Mouse (Mus musculus): ENCODE measurements around the gene Ston2. TPM values are rescaled to one million over a fixed set of nuclear protein-coding genes. Genes with fewer than 3 reads are reported as not detected.
A peak's percentile ranks its signal among the peaks of the same experiment; 100 is the strongest.
"Not testable (repeated sequence)": the region's sequence is repeated elsewhere in the genome, so short reads cannot be mapped to it uniquely, and the experiment has no call there.

Gene Ston2
- polyA plus RNA-seq, 1 experiment from 2014 or later: 6.8 TPM

DNA sequence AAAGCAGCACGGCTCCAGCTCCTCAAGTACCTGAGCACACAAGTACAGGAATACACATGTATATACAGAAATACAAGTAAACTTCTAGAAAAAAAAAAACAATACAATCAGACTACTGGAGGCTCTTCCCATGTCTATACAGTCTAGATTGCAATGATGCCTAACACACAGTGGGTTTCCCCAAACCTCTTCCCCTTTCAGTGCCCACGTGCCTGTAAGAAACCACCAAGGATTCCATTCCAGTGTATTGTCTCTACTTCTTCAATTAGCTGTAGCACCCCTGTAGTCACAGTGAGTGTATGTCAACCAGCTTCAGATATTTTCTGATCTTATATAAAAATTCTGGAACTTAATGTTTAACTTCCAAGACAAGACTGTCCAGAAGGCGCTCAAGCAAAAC, 196.1 kb downstream of the Ston2 start:
- H3K9ac ChIP-seq (replicated peaks): no peak overlapping the region
- no peaks in the 10 kb centered on the region for H3K27me3 ChIP-seq (replicated peaks)
- H3K9me3 ChIP-seq (replicated peaks): no peaks in the 10 kb centered on the region
- H3K27ac ChIP-seq (replicated peaks): no peak overlapping the region
- H3K4me2 ChIP-seq: no peak overlapping the region
- H3K36me3 ChIP-seq: no peaks in the 10 kb centered on the region
- peaks cover 13% of the 10 kb centered on the region for H3K4me1 ChIP-seq
- ATAC-seq (ENCODE audit: low FRiP score): no peak
- H3K4me3 ChIP-seq (replicated peaks): no peak overlapping the region
- 97% methylated on average over 3 of the region's 3 CpGs for WGBS

DNA sequence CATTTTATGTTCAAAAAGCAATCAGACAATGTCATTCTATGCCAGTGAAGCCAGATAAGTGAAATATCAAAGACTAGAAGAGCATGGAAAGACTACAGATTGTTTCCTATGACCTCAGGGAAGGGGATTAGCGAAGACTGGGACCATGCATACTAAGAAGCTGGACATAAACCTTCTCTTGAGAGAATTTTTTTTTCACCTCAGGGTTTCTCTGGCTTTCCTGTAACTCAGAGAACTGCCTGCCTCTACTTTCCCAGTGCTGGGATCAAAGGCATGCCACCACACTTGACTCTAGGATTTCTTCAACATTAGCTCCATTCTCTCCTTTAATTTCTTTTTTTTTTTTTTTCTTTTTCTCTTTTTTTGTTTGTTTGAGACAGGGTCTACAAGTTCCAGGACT, 197.0 kb downstream of the Ston2 start:
- H3K27ac ChIP-seq (replicated peaks): peak overlapping the region; percentile 100
- peaks cover 17% of the 10 kb centered on the region for H3K4me1 ChIP-seq
- no peaks in the 10 kb centered on the region for H3K36me3 ChIP-seq
- H3K9ac ChIP-seq (replicated peaks): peak overlapping the region; percentile 84; the same call in 1 of the 2 replicates
- H3K4me2 ChIP-seq: peak overlapping the region; percentile 72
- no peak for ATAC-seq (ENCODE audit: low FRiP score)
- WGBS: 88% methylated on average over 1 of the region's 1 CpGs
- peak overlapping the region; percentile 82 for H3K4me3 ChIP-seq (replicated peaks)
- H3K9me3 ChIP-seq (replicated peaks): no peaks in the 10 kb centered on the region
- H3K27me3 ChIP-seq (replicated peaks): no peaks in the 10 kb centered on the region

DNA sequence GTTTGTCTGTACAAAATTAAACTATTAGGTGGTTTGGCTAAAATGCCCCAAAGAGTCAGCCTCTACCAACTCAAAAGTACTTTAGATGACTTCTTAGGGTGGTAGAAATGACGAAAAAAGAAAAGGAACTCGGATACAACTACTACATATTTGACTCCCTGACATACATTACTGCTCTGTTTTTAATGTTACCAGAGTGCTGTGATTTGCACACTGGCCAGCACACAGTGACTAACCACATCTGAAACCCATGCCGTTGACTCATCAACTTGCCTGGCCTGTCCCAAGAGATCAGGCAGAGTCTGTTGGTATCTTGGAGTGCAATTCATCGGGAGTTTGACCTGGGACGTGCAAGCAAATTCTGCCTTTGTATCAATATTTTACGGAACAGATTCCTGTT, 197.5 kb downstream of the Ston2 start:
- no peaks in the 10 kb centered on the region for H3K27me3 ChIP-seq (replicated peaks)
- H3K27ac ChIP-seq (replicated peaks): peak overlapping the region; percentile 100
- WGBS: 27% methylated on average over 6 of the region's 6 CpGs
- H3K4me1 ChIP-seq: peaks cover 17% of the 10 kb centered on the region
- H3K9ac ChIP-seq (replicated peaks): peak overlapping the region; percentile 84
- H3K9me3 ChIP-seq (replicated peaks): no peaks in the 10 kb centered on the region
- 0 out of 2 replicates have a peak, but pooled peaks cover 2% of the 10 kb centered on the region for H3K36me3 ChIP-seq
- H3K4me2 ChIP-seq: peak overlapping the region; percentile 72
- peak overlapping the region; percentile 82 for H3K4me3 ChIP-seq (replicated peaks)
- ATAC-seq (ENCODE audit: low FRiP score): no peak

DNA sequence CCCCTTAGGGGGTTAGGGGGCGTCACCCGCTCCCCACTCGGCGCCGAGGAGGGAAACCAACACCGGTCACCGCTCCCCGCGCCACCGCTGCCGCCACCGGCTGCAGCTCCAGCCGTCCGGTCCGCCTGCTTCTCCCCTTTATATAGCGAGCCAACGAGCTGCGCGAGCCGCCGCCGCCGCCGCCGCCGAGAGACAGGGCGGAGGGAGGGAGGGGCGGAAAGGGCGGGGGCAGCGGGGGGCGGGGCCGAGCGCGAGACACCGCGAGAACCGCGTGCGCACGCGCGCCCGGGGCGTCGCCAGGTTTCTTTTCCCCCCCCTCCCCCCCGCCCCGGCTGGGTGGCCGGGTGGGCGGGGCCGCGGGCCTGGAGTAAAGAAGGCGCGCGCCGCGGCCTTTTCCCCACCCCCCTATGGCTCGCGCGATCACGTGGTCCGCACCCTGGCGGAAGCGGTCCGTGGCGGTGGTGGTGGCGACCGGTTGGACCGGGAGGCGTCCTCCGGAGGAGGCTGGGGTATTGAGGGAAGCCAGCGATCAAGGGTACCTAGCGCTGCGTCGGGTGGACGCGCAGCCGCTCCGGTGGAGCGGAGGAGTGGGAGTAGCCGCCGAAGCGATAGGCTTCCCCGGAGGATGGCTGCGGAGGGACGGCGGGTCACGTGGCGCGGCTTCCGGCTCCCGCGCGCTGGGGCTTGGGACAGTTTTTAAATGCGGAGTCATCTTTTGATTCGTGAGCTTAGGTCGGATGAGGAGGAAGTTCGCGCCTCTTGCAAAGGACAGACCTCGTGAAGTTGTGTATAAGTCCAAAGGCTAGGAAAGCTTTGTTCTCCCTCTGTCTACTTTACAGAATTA, 198.1 kb downstream of the Ston2 start, which contains the start of gene Gtf2a1:
Gene Gtf2a1 (minus strand): TSS at position 641 of the 844 bp plus-strand sequence.
- no peaks in the 10 kb centered on the region for H3K9me3 ChIP-seq (replicated peaks)
- ATAC-seq (ENCODE audit: low FRiP score): peak; percentile 86

DNA sequence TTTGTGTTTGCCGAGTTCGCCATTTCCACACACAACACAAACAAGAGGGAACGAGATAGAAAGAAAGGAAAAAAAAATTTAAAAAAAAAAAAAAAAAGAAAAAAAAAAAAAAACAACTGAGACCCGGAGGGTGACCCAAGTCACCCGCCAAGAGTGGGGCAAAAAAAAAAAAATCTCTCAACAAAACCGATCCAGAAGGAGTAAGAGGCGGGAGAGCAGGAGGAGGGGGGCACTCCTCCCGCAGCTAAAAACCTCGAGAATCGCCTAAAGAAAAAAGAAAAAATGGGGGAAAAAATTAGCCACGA, 198.7 kb downstream of the Ston2 start:
- Histone ChIP-seq H3K4me1 (peaks cover 24% of the 10 kb centered on the region), H3K27ac (replicated peaks) (peak overlapping the region; percentile 100), H3K36me3 (peaks cover 8% of the 10 kb centered on the region), H3K4me3 (replicated peaks) (peak overlapping the region; percentile 82), H3K9me3 (replicated peaks) (no peaks in the 10 kb centered on the region), H3K9ac (replicated peaks) (peak overlapping the region; percentile 100), H3K4me2 (peak overlapping the region; percentile 60), H3K27me3 (replicated peaks) (no peaks in the 10 kb centered on the region)
- no peak for ATAC-seq (ENCODE audit: low FRiP score)
- 0% methylated on average over 10 of the region's 11 CpGs for WGBS

More for the DNA sequence above, 198.1 kb downstream of the Ston2 start, which contains the start of gene Gtf2a1:
- H3K4me3 ChIP-seq (replicated peaks): peak within 1 kb of the TSS; percentile 82
- peaks cover 6% of the 10 kb centered on the region for H3K36me3 ChIP-seq
- no peaks in the 10 kb centered on the region for H3K27me3 ChIP-seq (replicated peaks)
- peak within 1 kb of the TSS; percentile 72 for H3K4me2 ChIP-seq
- peak within 1 kb of the TSS; percentile 100 for H3K9ac ChIP-seq (replicated peaks)
- peaks cover 20% of the 10 kb centered on the region for H3K4me1 ChIP-seq
- under 1% methylated on average over 73 of the region's 99 CpGs for WGBS
- H3K27ac ChIP-seq (replicated peaks): peak within 1 kb of the TSS; percentile 100

DNA sequence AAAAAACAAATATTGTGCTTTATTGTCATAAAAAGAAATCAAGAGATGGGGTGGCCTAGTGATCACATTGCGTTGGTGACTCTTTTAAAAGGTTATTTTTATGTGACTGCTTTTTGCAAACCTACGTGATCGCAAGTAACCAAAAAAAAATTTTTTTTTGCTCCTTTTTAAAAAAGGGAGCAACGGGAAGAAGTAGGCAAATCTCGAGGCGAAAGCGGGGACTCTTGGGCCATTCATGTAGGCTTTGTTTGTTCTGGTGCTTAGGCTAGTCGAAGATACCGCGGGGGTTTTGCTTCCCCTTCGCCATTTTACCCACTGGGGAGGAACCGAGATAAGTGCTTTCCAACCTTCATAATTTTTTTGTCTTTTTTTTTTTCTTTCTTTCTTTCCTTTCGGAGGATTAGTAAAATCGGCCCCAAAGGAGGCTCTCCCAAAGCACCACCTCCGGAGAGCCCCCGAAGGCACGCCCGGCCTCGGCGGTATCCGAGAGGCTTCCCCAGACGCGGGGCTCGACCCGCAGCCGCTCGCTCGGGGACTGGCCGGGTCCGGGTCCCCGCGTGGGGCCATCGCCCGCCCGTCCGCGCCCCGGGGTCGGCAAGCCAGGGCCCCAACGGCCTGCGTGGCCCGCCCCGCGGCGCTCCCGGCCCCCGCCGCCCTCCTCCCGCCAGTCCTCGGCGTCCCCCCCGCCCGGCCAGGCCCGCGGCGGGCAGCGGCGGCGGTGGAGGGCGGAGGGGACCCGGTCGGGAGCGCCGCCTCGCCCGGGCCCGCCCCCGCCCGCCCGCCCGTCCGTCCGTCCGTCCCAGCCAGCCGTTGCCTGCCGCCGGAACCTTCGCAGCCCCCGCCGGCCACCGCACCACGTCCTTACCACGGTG, 199.3 kb downstream of the Ston2 start:
- ATAC-seq (ENCODE audit: low FRiP score): peak; percentile 14; the same call in 1 of the 2 replicates
- under 1% methylated on average over 64 of the region's 83 CpGs for WGBS
- peak overlapping the region; percentile 100 for H3K27ac ChIP-seq (replicated peaks)
- H3K9me3 ChIP-seq (replicated peaks): no peaks in the 10 kb centered on the region
- H3K27me3 ChIP-seq (replicated peaks): no peaks in the 10 kb centered on the region
- peak overlapping the region; percentile 100 for H3K9ac ChIP-seq (replicated peaks)
- H3K36me3 ChIP-seq: peaks cover 8% of the 10 kb centered on the region
- peak overlapping the region; percentile 82 for H3K4me3 ChIP-seq (replicated peaks)
- peak overlapping the region; percentile 60 for H3K4me2 ChIP-seq
- peaks cover 30% of the 10 kb centered on the region for H3K4me1 ChIP-seq

DNA sequence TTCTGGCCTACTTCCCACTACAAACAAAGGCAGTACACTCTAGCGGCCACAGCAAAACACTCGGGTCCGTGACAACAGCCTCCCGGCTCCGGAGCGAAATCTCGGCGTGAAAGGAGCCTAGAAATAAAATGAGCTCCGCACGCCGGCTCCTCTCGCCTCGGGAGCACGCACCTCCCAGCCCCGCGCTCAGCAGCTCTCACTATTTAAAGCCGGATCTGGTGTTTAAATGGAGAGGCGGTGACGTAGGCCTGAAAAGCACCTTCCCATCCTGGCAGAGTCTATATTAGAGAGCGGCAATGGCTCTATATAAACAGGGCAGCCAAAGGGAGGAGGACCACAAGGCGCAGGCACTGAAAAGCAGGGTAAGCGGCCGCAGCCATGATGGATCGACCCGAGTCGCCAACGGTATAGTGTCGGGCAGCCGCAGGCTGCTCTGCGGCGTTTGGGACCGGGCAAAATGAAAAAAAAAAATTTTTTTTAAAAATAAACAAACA, 200.0 kb downstream of the Ston2 start:
- H3K27me3 ChIP-seq (replicated peaks): no peaks in the 10 kb centered on the region
- peaks cover 34% of the 10 kb centered on the region for H3K4me1 ChIP-seq
- WGBS: under 1% methylated on average over 32 of the region's 32 CpGs
- H3K9me3 ChIP-seq (replicated peaks): no peaks in the 10 kb centered on the region
- H3K36me3 ChIP-seq: peaks cover 8% of the 10 kb centered on the region
- H3K9ac ChIP-seq (replicated peaks): peak overlapping the region; percentile 100
- peak overlapping the region; percentile 100 for H3K27ac ChIP-seq (replicated peaks)
- ATAC-seq (ENCODE audit: low FRiP score): peak; percentile 90
- H3K4me3 ChIP-seq (replicated peaks): peak overlapping the region; percentile 82
- H3K4me2 ChIP-seq: peak overlapping the region; percentile 60

DNA sequence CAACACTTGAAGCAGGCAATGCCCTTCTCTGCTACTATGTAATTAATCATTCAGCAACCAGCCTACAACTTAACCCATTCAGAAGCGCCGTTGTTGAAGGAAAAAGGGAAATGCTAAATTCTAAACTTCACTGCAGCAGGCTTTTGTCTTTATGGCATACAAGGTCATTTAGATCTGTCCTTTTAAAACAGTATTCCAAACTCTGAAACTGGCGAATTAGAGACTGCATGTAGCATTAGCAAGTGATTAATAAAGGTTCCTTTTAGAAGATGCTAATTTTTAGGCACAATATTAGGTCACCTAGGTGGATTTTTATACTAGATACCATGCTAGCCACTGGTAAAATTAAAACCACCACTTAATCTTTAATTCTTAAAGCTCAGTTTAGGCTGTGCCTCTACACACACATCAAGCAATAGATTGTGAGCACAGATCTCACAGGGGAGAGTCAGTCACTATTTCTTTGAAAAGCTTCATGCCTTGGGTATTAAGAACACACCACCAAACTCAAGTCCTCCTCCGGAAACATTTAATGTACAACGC, 200.6 kb downstream of the Ston2 start:
- peak overlapping the region; percentile 100 for H3K27ac ChIP-seq (replicated peaks)
- H3K4me1 ChIP-seq: peaks cover 39% of the 10 kb centered on the region
- no peaks in the 10 kb centered on the region for H3K27me3 ChIP-seq (replicated peaks)
- H3K36me3 ChIP-seq: peaks cover 9% of the 10 kb centered on the region
- no peaks in the 10 kb centered on the region for H3K9me3 ChIP-seq (replicated peaks)
- H3K4me2 ChIP-seq: peak overlapping the region; percentile 60
- H3K4me3 ChIP-seq (replicated peaks): peak overlapping the region; percentile 82
- no peak for ATAC-seq (ENCODE audit: low FRiP score)
- H3K9ac ChIP-seq (replicated peaks): peak overlapping the region; percentile 100
- WGBS: 4% methylated on average over 5 of the region's 5 CpGs

DNA sequence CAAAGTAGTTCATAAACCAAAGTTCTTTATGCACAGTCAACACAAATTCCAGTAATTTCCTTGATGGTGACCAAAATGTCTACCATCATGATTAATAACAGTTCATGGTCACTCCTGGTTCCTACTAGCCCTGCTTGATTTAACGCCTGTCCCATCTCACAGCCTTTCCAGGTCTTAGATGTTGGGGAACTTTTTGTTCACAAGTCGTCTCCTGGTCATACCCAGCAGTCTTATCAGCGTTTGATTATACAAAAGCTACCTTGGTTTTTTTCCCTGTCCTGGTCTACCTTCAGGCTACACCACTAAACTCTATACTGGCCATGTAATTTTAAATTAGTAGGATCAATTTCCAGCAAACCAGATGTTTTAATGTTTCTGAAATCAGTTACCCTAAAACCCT, 201.1 kb downstream of the Ston2 start:
- peak overlapping the region; percentile 60 for H3K4me2 ChIP-seq
- peak overlapping the region; percentile 100 for H3K27ac ChIP-seq (replicated peaks)
- peak overlapping the region; percentile 100 for H3K9ac ChIP-seq (replicated peaks)
- peaks cover 10% of the 10 kb centered on the region for H3K36me3 ChIP-seq
- H3K4me1 ChIP-seq: peaks cover 42% of the 10 kb centered on the region
- WGBS: 36% methylated on average over 3 of the region's 3 CpGs
- H3K4me3 ChIP-seq (replicated peaks): peak overlapping the region; percentile 82
- H3K27me3 ChIP-seq (replicated peaks): no peaks in the 10 kb centered on the region
- H3K9me3 ChIP-seq (replicated peaks): no peaks in the 10 kb centered on the region
- ATAC-seq (ENCODE audit: low FRiP score): no peak

DNA sequence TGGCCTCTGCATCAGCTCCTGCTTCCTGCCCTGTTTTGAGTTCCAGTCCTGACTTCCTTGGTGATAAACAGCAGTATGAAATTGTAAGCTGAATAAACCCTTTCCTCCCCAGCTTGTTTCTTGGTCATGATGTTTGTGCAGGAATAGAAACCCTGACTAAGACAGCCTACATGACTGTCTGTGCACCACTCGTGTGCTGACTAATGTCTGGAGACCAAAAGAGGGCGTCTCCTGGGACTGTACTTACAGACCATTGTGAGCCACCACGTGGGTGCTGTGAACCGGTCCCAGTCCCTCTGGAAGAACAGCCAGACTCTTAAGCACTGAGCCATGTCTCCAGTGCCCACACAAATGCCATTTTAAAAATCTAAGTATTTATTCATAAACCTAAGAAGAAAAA, 202.4 kb downstream of the Ston2 start:
- Histone ChIP-seq H3K36me3 (peaks cover 13% of the 10 kb centered on the region), H3K4me1 (peaks cover 35% of the 10 kb centered on the region)
- not testable (repeated sequence) for H3K27me3 ChIP-seq (replicated peaks); H3K9ac ChIP-seq (replicated peaks); H3K9me3 ChIP-seq (replicated peaks); H3K27ac ChIP-seq (replicated peaks); H3K4me2 ChIP-seq; ATAC-seq (ENCODE audit: low FRiP score); H3K4me3 ChIP-seq (replicated peaks)
- WGBS: 92% methylated on average over 4 of the region's 4 CpGs

DNA sequence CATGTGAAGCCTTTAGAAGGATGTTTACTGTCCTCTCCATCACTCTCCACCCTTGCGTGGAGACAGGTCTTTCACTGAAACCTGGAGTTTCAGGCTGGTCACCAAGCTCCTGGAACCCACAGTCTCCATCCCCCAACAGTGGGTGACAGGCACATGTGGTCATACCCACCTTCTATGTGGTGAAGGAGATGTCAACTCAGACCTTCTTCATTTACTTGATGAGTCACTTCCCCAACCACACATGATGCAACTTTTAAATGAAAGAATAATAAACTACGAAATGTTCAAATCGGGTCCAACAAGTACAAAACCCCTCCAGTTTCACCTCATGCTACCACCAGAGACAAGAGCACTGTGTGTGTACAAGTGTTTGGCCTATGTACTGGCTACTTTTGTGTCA, 203.0 kb downstream of the Ston2 start:
- no peak overlapping the region for H3K27ac ChIP-seq (replicated peaks)
- no peaks in the 10 kb centered on the region for H3K9me3 ChIP-seq (replicated peaks)
- peaks cover 13% of the 10 kb centered on the region for H3K36me3 ChIP-seq
- WGBS: 95% methylated on average over 3 of the region's 3 CpGs
- peaks cover 34% of the 10 kb centered on the region for H3K4me1 ChIP-seq
- ATAC-seq (ENCODE audit: low FRiP score): no peak
- no peaks in the 10 kb centered on the region for H3K27me3 ChIP-seq (replicated peaks)
- H3K9ac ChIP-seq (replicated peaks): no peak overlapping the region
- H3K4me3 ChIP-seq (replicated peaks): no peak overlapping the region
- no peak overlapping the region for H3K4me2 ChIP-seq

All from neural tube, embryonic 15.5 days (tissue).